In genomic region chr9:32728306-32728705, GRCm38 (mm10) we compare ENCODE assay signal across 25 mouse cellular contexts.
A peak's percentile ranks its signal among the peaks of the same experiment; 100 is the strongest.
DNase-seq lines count a peak whose midpoint lies in the region; ATAC-seq and TF ChIP-seq lines count a peak whose summit lies in the region.
"Had no signal": no experiment of that assay in that cellular context is flagged by ENCODE, and none has a peak within 500 bp of the region (broad histone marks: within the 10 kb centered on the region; RNA-seq: fewer than 3 reads in every experiment).

No protein-coding gene starts in this region.

- DNase-seq in lung, postnatal 0 days (ENCODE audit: low spot score), result no peak
- DNase-seq in lung, adult 18-20 months, result no peak
- peak; percentile 77 for DNase-seq in CD4-positive helper T cell, adult 2 months (ENCODE audit: low read depth, low spot score)
- peak; percentile 73 for DNase-seq in CD4-positive, CD25-positive, alpha-beta regulatory T cell, adult 2 months (ENCODE audit: low read depth, low spot score)
- no peak for DNase-seq in left cerebral cortex, adult 9 months (ENCODE audit: low spot score in 2 of 2)
- no peak for DNase-seq in thymus, postnatal 10 days (ENCODE audit: low spot score in 2 of 2)
- DNase-seq: adrenal gland, postnatal 10 days; adrenal gland, postnatal 36 days; cerebellum, adult 18-20 months; cerebellum, adult 9-10 months; cerebellum, postnatal 25 days; forebrain, postnatal 0 days; gastrocnemius, postnatal 10 days; gastrocnemius, postnatal 36 days; heart, postnatal 14 days; heart, postnatal 4 days had no signal

- H3K9me3 ChIP-seq in lung, postnatal 0 days (ENCODE audit: low read length), result no peaks in the 10 kb centered on the region
- H3K9me3 ChIP-seq: embryonic facial prominence, embryonic 12.5 days; embryonic facial prominence, embryonic 15.5 days; heart, embryonic 12.5 days; heart, embryonic 15.5 days had no signal

- no peak overlapping the region for H3K4me3 ChIP-seq in lung, postnatal 0 days (ENCODE audit: low read depth, low read length)
- H3K4me3 ChIP-seq: embryonic facial prominence, embryonic 12.5 days; embryonic facial prominence, embryonic 15.5 days; heart, embryonic 12.5 days; heart, embryonic 15.5 days had no signal

- no peak overlapping the region for H3K9ac ChIP-seq in lung, postnatal 0 days (replicated peaks; ENCODE audit: low read depth)
- H3K9ac ChIP-seq: embryonic facial prominence, embryonic 12.5 days; embryonic facial prominence, embryonic 15.5 days; forebrain, postnatal 0 days; heart, embryonic 12.5 days; heart, embryonic 15.5 days; hindbrain, embryonic 14.5 days had no signal

- no peak overlapping the region for H3K4me2 ChIP-seq in lung, postnatal 0 days (replicated peaks; ENCODE audit: low read depth, low read length)
- H3K4me2 ChIP-seq: embryonic facial prominence, embryonic 12.5 days; embryonic facial prominence, embryonic 15.5 days; heart, embryonic 12.5 days; heart, embryonic 15.5 days; hindbrain, embryonic 14.5 days had no signal

- peaks cover 4% of the 10 kb centered on the region; the same call in 1 of the 2 replicates for H3K4me1 ChIP-seq in lung, postnatal 0 days (ENCODE audit: insufficient read depth, low read depth, low read length)
- H3K4me1 ChIP-seq: embryonic facial prominence, embryonic 15.5 days; heart, embryonic 15.5 days had no signal

- 0 out of 2 replicates have a peak, but pooled peaks cover under 1% of the 10 kb centered on the region for H3K36me3 ChIP-seq in lung, postnatal 0 days (ENCODE audit: insufficient read depth, low read length)
- H3K36me3 ChIP-seq: embryonic facial prominence, embryonic 15.5 days had no signal

- H3K27ac ChIP-seq in lung, postnatal 0 days (ENCODE audit: low read length), result peak overlapping the region; percentile 14; the same call in 1 of the 2 replicates
- H3K27ac ChIP-seq: embryonic facial prominence, embryonic 12.5 days; embryonic facial prominence, embryonic 15.5 days; heart, embryonic 15.5 days; hindbrain, embryonic 14.5 days; hindbrain, postnatal 0 days had no signal

- WGBS in lung, postnatal 0 days, result 86% methylated on average over 7 of the region's 7 CpGs

- TF ChIP-seq CTCF in lung, postnatal 0 days (IDR thresholded peaks at IDR 0.05), result no peak

- TF ChIP-seq EP300 in lung, postnatal 0 days (IDR thresholded peaks at IDR 0.05), result no peak

- no peaks in the 10 kb centered on the region for H3K27me3 ChIP-seq in lung, postnatal 0 days (replicated peaks; ENCODE audit: insufficient read depth, low read length)
- H3K27me3 ChIP-seq: embryonic facial prominence, embryonic 12.5 days; embryonic facial prominence, embryonic 15.5 days; heart, embryonic 12.5 days; heart, embryonic 15.5 days had no signal

- no peak for ATAC-seq in lung, postnatal 0 days
- peak; percentile 19 for ATAC-seq in activated CD4-positive, CD25-positive, alpha-beta regulatory T cell, adult 4 months
- ATAC-seq: forebrain, embryonic 14.5 days; forebrain, postnatal 0 days; hindbrain, postnatal 0 days; intestine, postnatal 0 days had no signal

Comparison
In these comparisons a context has a peak if more than half of its experiments do, and no peak if none do; other contexts are left out.
1. DNase-seq: peak in CD4-positive helper T cell, adult 2 months (single experiment) and CD4-positive, CD25-positive, alpha-beta regulatory T cell, adult 2 months (single experiment); none in lung, postnatal 0 days (single experiment), lung, adult 18-20 months (0 of 2), left cerebral cortex, adult 9 months (0 of 2) and thymus, postnatal 10 days (0 of 2).